Mouse (Mus musculus) kidney, adult 2 months (tissue): ENCODE data around the gene Top3a.

Experiments used
- CTCF ChIP-seq: fragments of 200-500 bp; conservative IDR thresholded peaks from 2 replicates; pipeline ENCODE4 v1.5.1; 2011; ENCODE audit warnings: low read depth, mild to moderate bottlenecking, control low read depth, low read length, moderate library complexity, mixed read lengths; ENCODE audit not compliant: insufficient read depth, insufficient read length
- POLR2A ChIP-seq: fragments of 200-500 bp; IDR thresholded peaks from one replicate; pipeline ENCODE4 v1.6.1; 2011; ENCODE audit warnings: low read depth, low read length, control low read depth

DNA sequence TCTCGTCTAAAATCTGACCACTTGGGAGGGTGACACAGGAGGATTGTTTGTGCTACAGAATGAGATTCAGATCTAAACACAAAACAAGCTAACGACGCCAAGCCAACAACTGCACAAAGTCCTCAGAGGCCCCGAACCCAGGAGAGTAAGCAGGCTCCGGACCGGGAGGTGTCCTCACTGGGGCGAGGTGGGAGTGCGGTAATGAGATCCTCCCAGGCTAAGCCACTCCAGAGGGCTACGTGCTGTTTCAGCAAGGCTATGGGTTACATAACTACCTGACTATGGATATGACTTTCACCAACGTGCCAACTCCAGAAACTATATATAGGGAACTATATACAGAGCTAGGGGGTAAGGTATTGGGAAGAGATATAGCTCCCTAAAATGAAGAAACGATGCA, 19.2 kb upstream of the Top3a start:
- TF ChIP-seq CTCF (no peak), POLR2A (no peak)
